Mouse (Mus musculus) retina, adult 2 months (tissue): ENCODE measurements around the gene Vdr.

ENCODE experiments used
- DNase-seq: peaks from one replicate; pipeline ENCODE4 v3.0.0-alpha.2; 2012; ENCODE audit warnings: low read depth, low spot score

The Vdr gene

GRCm38 (mm10) chr15:97847866-97848265, 62.6 kb downstream of the Vdr start:
- DNase-seq, result no peak

GRCm38 (mm10) chr15:97847285-97847684, 63.1 kb downstream of the Vdr start:
- DNase-seq, result no peak

GRCm38 (mm10) chr15:97846121-97846882, 64.1 kb downstream of the Vdr start:
- no peak for DNase-seq

GRCm38 (mm10) chr15:97844037-97845034, 66.1 kb downstream of the Vdr start, which contains the start of gene Hdac7:
Gene Hdac7, minus strand, starts transcription at chr15:97844502.
- DNase-seq, result no peak

- no peak for DNase-seq
Observed at GRCm38 (mm10) chr15:97843247-97843651, 67.2 kb downstream of the Vdr start.

- no peak for DNase-seq
Observed at GRCm38 (mm10) chr15:97842058-97842457, 68.4 kb downstream of the Vdr start.

- DNase-seq, result no peak
Observed at GRCm38 (mm10) chr15:97841383-97841782, 69.0 kb downstream of the Vdr start.

- no peak for DNase-seq
Observed at GRCm38 (mm10) chr15:97840781-97841180, 69.6 kb downstream of the Vdr start.

- no peak for DNase-seq
Observed at GRCm38 (mm10) chr15:97839991-97840455, 70.4 kb downstream of the Vdr start.

- no peak for DNase-seq
Observed at GRCm38 (mm10) chr15:97839473-97839872, 71.0 kb downstream of the Vdr start.

GRCm38 (mm10) chr15:97839012-97839411, 71.4 kb downstream of the Vdr start:
- no peak for DNase-seq

GRCm38 (mm10) chr15:97838395-97838794, 72.0 kb downstream of the Vdr start:
- no peak for DNase-seq

- no peak for DNase-seq
Observed at GRCm38 (mm10) chr15:97837491-97838061, 72.9 kb downstream of the Vdr start.

GRCm38 (mm10) chr15:97836894-97837247, 73.6 kb downstream of the Vdr start:
- no peak for DNase-seq

GRCm38 (mm10) chr15:97836153-97836893, 74.1 kb downstream of the Vdr start:
- no peak for DNase-seq

GRCm38 (mm10) chr15:97832764-97833479, 77.5 kb downstream of the Vdr start:
- no peak for DNase-seq

- DNase-seq, result no peak
Observed at GRCm38 (mm10) chr15:97831987-97832640, 78.3 kb downstream of the Vdr start.

- no peak for DNase-seq
Observed at GRCm38 (mm10) chr15:97831242-97831986, 79.0 kb downstream of the Vdr start.

- DNase-seq, result no peak
Observed at GRCm38 (mm10) chr15:97830788-97831241, 79.6 kb downstream of the Vdr start.
